Mouse (Mus musculus) heart, postnatal 0 days (tissue): ENCODE data around the gene C1qc. TPM values are rescaled to one million over a fixed set of nuclear protein-coding genes. Genes with fewer than 3 reads are reported as not detected.

Source experiments
- ATAC-seq: fragments of 200-750 bp; cut with Nextera tagmentation; 2 replicates; pipeline ENCODE4 v1.8.0; 2017; ENCODE audit warnings: low read depth, moderate number of reproducible peaks, moderate library complexity; ENCODE audit not compliant: insufficient read depth
- DNase-seq: peaks from one replicate; pipeline ENCODE4 v3.0.0-alpha.2; 2016; ENCODE audit warnings: low spot score
- H3K27ac ChIP-seq: fragments of 300-500 bp; sonication (generic); 2 replicates; pipeline ENCODE4 v1.5.1; 2014; ENCODE audit warnings: low read depth, mild to moderate bottlenecking
- H3K27me3 ChIP-seq: fragments of 300-500 bp; sonication (generic); 2 replicates; pipeline ENCODE4 v1.6.1; 2014; ENCODE audit warnings: low read length, mixed read lengths; ENCODE audit not compliant: control insufficient read depth, insufficient read depth
- H3K36me3 ChIP-seq: fragments of 300-500 bp; sonication (generic); replicated peaks from 2 replicates; pipeline ENCODE4 v1.6.1; 2014; ENCODE audit warnings: low read length, mixed read lengths; ENCODE audit not compliant: control insufficient read depth, insufficient read depth
- H3K4me1 ChIP-seq: fragments of 300-500 bp; sonication (generic); 2 replicates; pipeline ENCODE4 v1.6.1; 2014; ENCODE audit warnings: antibody characterized with exemption; ENCODE audit not compliant: control insufficient read depth, insufficient read depth
- H3K4me2 ChIP-seq: fragments of 300-500 bp; sonication (generic); 2 replicates; pipeline ENCODE4 v1.6.1; 2014; ENCODE audit warnings: low read depth, mild to moderate bottlenecking, low read length, moderate library complexity
- H3K4me3 ChIP-seq: fragments of 300-500 bp; sonication (generic); 2 replicates; pipeline ENCODE4 v1.5.1; 2014; ENCODE audit warnings: low read depth, low read length
- H3K9ac ChIP-seq: fragments of 300-500 bp; sonication (generic); replicated peaks from 2 replicates; pipeline ENCODE4 v1.6.1; 2014; ENCODE audit warnings: low read depth, low read length, mixed read lengths
- H3K9me3 ChIP-seq: fragments of 300-500 bp; sonication (generic); replicated peaks from 2 replicates; pipeline ENCODE4 v1.6.1; 2016; ENCODE audit warnings: low read length; ENCODE audit not compliant: control insufficient read depth
- CTCF ChIP-seq: IDR thresholded peaks from 2 replicates; pipeline ENCODE4 v1.5.1; 2016; ENCODE audit warnings: antibody characterized with exemption, control low read depth, low read depth
- EP300 ChIP-seq: IDR thresholded peaks from 2 replicates; pipeline ENCODE4 v1.6.1; 2016; ENCODE audit warnings: antibody characterized with exemption, low read depth
- WGBS: fragments of 180-500 bp; shearing (Covaris S2); extraction: QIAGEN DNeasy Blood & Tissue Kit; methylation state at CpG from one replicate; pipeline ENCODE4 v1.1.7; 2014; 5-methylcytosine and 5-hydroxymethylcytosine counted together
- polyA plus RNA-seq: library from polyadenylated mRNA; unstranded; fragments of >200 nt; fragmentation: Nextera tagmentation; extraction: Ambion mirVana; gene quantifications from 2 replicates; pipeline ENCODE4 v1.2.1, GENCODE M21; 2015
- total RNA-seq: library from RNA; depleted of rRNA; stranded (reverse); fragments of >200 nt; gene quantifications from 2 replicates; pipeline ENCODE4 v1.2.3, GENCODE M21; 2014; ENCODE audit warnings: low replicate concordance

The C1qc gene
- total and polyA plus RNA-seq, 2 experiments from 2014 or later, result 19.3 to 49.2 TPM

DNA sequence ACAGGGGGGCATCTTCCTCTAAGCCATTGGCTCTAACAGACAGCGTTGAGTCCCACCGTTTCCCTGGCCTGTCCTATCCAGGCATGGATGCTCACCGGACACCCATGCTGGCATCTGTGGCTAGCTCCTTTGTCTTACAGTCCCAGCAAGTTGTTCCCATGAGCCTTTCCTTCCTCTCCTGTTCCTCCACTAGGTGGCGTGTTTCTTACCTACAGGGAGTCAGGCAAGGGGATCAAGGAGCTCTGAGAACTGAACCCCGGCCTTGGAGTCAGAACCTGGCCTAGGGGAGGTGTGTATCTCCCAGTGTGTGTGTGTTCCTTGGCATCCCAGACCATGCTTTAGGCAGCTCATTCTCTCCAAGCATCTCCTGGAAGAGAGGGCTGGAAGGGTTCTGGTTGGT lies 36.1 kb upstream of the C1qc start:
- H3K27me3 ChIP-seq, result peaks cover 63% of the 10 kb centered on the region
- TF ChIP-seq CTCF (peak; percentile 39), EP300 (no peak)

DNA sequence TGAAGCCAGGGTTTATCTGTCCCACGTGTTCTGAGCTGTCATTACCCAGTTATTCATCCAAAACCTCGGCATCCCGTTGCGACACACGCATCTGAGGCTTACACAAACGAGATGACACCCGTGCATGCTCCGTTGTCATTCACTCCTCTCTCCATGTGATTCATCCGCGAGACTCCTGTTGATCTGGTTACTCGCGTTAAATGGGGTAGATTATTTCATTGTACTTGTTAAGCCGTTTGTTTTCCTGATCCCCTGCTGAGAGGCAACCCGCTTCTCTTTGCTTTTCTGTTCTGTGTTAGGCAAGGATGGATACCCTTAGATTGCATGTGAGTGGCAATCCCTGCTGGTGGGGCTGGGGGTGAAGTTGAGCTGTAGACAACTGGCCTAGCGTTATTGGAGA lies 32.9 kb upstream of the C1qc start:
- ATAC-seq, result no peak
- no peak overlapping the region for H3K4me2 ChIP-seq
- TF ChIP-seq CTCF (no peak), EP300 (no peak)
- H3K27me3 ChIP-seq, result peaks cover 48% of the 10 kb centered on the region
- H3K9ac ChIP-seq, result no peak overlapping the region
- H3K27ac ChIP-seq, result no peak overlapping the region
- WGBS, result 22% methylated on average over 15 of the region's 15 CpGs
- no peaks in the 10 kb centered on the region for H3K9me3 ChIP-seq
- no peaks in the 10 kb centered on the region for H3K4me1 ChIP-seq
- no peak for DNase-seq
- H3K4me3 ChIP-seq, result no peak overlapping the region
- H3K36me3 ChIP-seq, result no peaks in the 10 kb centered on the region

More for the DNA sequence above, 36.1 kb upstream of the C1qc start:
- ATAC-seq, result no peak
- H3K4me2 ChIP-seq, result no peak overlapping the region
- no peaks in the 10 kb centered on the region for H3K4me1 ChIP-seq
- H3K27ac ChIP-seq, result no peak overlapping the region
- 14% methylated on average over 5 of the region's 5 CpGs for WGBS
- no peaks in the 10 kb centered on the region for H3K36me3 ChIP-seq
- no peaks in the 10 kb centered on the region for H3K9me3 ChIP-seq
- no peak for DNase-seq
- H3K9ac ChIP-seq, result no peak overlapping the region
- no peak overlapping the region for H3K4me3 ChIP-seq

- Histone ChIP-seq H3K27me3 (peaks cover 40% of the 10 kb centered on the region), H3K9ac (no peak overlapping the region), H3K36me3 (no peaks in the 10 kb centered on the region), H3K4me2 (no peak overlapping the region), H3K4me3 (no peak overlapping the region), H3K9me3 (no peaks in the 10 kb centered on the region), H3K4me1 (no peaks in the 10 kb centered on the region), H3K27ac (no peak overlapping the region)
- TF ChIP-seq CTCF, result no peak
- no peak for TF ChIP-seq EP300
- 4% methylated on average over 6 of the region's 6 CpGs for WGBS
- DNase-seq, result peak; percentile 36
- peak; percentile 58; the same call in 1 of the 2 replicates for ATAC-seq
Observed at GRCm38 (mm10) chr4:136924529-136924928, 31.7 kb upstream of the C1qc start.

DNA sequence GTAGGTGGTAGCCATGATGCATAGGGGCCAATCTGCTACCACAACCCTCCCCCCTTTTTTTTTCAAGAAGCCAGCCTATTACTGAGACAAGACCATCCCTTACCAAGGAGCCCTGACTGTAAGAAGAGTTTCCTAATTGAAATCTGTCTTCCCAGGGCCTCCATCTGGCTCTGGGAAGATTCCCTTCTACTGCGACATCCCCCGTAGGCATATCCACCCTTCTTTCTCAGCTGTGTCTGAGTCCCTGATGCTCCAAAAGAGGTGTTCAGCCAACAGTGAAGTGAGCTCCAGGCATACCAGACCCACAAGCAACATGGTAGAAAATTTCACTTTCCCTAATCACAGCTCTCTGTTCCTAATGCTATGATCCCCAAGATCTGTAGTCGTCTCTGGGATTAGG lies 26.7 kb upstream of the C1qc start:
- DNase-seq (no peak), ATAC-seq (no peak)
- Histone ChIP-seq H3K9ac (no peak overlapping the region), H3K4me2 (no peak overlapping the region), H3K36me3 (no peaks in the 10 kb centered on the region), H3K27me3 (peaks cover 14% of the 10 kb centered on the region; the same call in 1 of the 2 replicates), H3K4me3 (no peak overlapping the region), H3K4me1 (no peaks in the 10 kb centered on the region), H3K9me3 (no peaks in the 10 kb centered on the region), H3K27ac (no peak overlapping the region)
- WGBS, result 60% methylated on average over 3 of the region's 3 CpGs
- TF ChIP-seq CTCF (no peak), EP300 (no peak)

DNA sequence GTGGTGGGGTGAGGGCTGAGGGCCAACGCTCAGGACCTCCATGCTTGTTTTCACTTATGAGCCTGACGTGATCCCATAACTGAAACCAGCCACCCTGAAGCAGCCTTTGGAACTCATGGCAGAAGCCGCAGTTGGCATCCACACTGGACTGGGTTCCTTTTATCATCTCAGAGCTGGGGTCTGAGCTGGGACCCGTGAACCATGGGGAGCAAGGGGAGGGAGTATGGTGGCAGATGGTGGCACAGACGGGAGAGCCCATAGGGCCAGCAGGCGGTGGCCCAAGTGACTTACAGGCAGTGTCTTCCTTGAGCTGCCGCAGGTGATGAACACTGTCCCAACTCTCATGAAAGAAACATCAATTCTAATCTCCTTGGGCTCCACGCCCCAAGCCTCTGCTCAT lies 26.0 kb upstream of the C1qc start:
- Histone ChIP-seq H3K4me2 (no peak overlapping the region), H3K36me3 (no peaks in the 10 kb centered on the region), H3K4me1 (no peaks in the 10 kb centered on the region), H3K9ac (no peak overlapping the region), H3K4me3 (no peak overlapping the region), H3K9me3 (no peaks in the 10 kb centered on the region), H3K27ac (no peak overlapping the region), H3K27me3 (peaks cover 21% of the 10 kb centered on the region)
- 75% methylated on average over 8 of the region's 8 CpGs for WGBS
- no peak for DNase-seq
- TF ChIP-seq EP300, result no peak
- no peak for TF ChIP-seq CTCF
- ATAC-seq, result no peak

DNA sequence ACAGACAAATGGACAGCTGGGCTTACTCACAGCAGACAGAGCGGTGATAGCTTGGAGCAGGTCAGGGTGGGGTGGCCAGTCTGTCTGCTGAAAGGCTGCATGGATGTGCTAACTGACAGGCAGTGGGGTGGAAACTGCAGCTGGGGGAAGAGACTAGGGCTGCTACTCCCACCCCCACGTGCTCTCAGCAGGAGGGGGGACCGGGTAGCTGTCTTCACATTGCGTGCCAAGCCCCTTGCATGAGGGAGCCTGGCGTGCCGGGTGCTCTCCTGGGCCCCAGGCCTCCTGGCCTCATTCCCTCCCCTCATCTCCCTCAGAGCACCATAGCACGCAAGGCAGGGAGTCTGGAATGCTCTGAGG lies 24.3 kb upstream of the C1qc start:
- Histone ChIP-seq H3K27me3 (peaks cover 34% of the 10 kb centered on the region), H3K36me3 (no peaks in the 10 kb centered on the region), H3K9ac (no peak overlapping the region), H3K9me3 (no peaks in the 10 kb centered on the region), H3K27ac (no peak overlapping the region), H3K4me2 (no peak overlapping the region), H3K4me3 (no peak overlapping the region), H3K4me1 (no peaks in the 10 kb centered on the region)
- 35% methylated on average over 7 of the region's 7 CpGs for WGBS
- ATAC-seq (no peak), DNase-seq (no peak)
- TF ChIP-seq CTCF (no peak), EP300 (no peak)
